Comparison of ENCODE assay signal across 9 mouse cellular contexts in genomic region chr5:67579725-67580633, GRCm38 (mm10). TPM values are rescaled to one million over a fixed set of nuclear protein-coding genes. Genes with fewer than 3 reads are reported as not detected.
DNase-seq lines count a peak whose midpoint lies in the region; ATAC-seq and TF ChIP-seq lines count a peak whose summit lies in the region.
"Had no signal": no experiment of that assay in that cellular context is flagged by ENCODE, and none has a peak within 500 bp of the region (broad histone marks: within the 10 kb centered on the region; RNA-seq: fewer than 3 reads in every experiment).

No protein-coding gene starts in this region.

- no peak overlapping the region for H3K4me2 ChIP-seq in midbrain, postnatal 0 days (ENCODE audit: low read depth, low read length, poor library complexity, severe bottlenecking)
- no peak overlapping the region for H3K4me2 ChIP-seq in midbrain, embryonic 16.5 days (ENCODE audit: low read length)
- no peak overlapping the region for H3K4me2 ChIP-seq in neural tube, embryonic 15.5 days
- H3K4me2 ChIP-seq: lung, embryonic 15.5 days had no signal

- H3K27me3 ChIP-seq in midbrain, postnatal 0 days (ENCODE audit: insufficient read depth, low read length), result no peaks in the 10 kb centered on the region
- H3K27me3 ChIP-seq in midbrain, embryonic 16.5 days (ENCODE audit: control insufficient read depth, insufficient read depth, low read depth, low read length), result no peaks in the 10 kb centered on the region
- no peaks in the 10 kb centered on the region for H3K27me3 ChIP-seq in neural tube, embryonic 15.5 days (replicated peaks)
- H3K27me3 ChIP-seq: lung, embryonic 15.5 days had no signal

- WGBS in midbrain, postnatal 0 days, result 54% methylated on average over 6 of the region's 6 CpGs
- WGBS in midbrain, embryonic 16.5 days, result 58% methylated on average over 6 of the region's 6 CpGs
- 52% methylated on average over 6 of the region's 6 CpGs for WGBS in neural tube, embryonic 15.5 days

- H3K9me3 ChIP-seq in midbrain, postnatal 0 days (ENCODE audit: low read length), result no peaks in the 10 kb centered on the region
- H3K9me3 ChIP-seq in midbrain, embryonic 16.5 days (replicated peaks; ENCODE audit: control insufficient read depth, low read length, poor library complexity, severe bottlenecking), result no peaks in the 10 kb centered on the region
- H3K9me3 ChIP-seq in neural tube, embryonic 15.5 days (replicated peaks), result no peaks in the 10 kb centered on the region
- H3K9me3 ChIP-seq: lung, embryonic 15.5 days had no signal

- no peak overlapping the region for H3K9ac ChIP-seq in midbrain, postnatal 0 days (replicated peaks; ENCODE audit: low read length, poor library complexity, severe bottlenecking)
- no peak overlapping the region for H3K9ac ChIP-seq in midbrain, embryonic 16.5 days (ENCODE audit: low read depth, low read length)
- no peak overlapping the region for H3K9ac ChIP-seq in neural tube, embryonic 15.5 days (replicated peaks)
- H3K9ac ChIP-seq: lung, embryonic 15.5 days had no signal

- peak; percentile 8 to 34 for DNase-seq in heart, postnatal 10 days
- no peak for DNase-seq in heart, postnatal 25 days (ENCODE audit: low spot score)
- DNase-seq in midbrain, postnatal 0 days (ENCODE audit: low spot score), result no peak
- DNase-seq in ZHBTc4 (ENCODE audit: low read depth, low spot score), result peak; percentile 37
- peak; percentile 5 for DNase-seq in telencephalon, adult 2 months (ENCODE audit: low read depth, low spot score)
- DNase-seq: adrenal gland, postnatal 25 days had no signal

- intact Hi-C loops in heart, postnatal 10 days (cut with DNase I), result no loop called here
- intact Hi-C loops in heart, postnatal 25 days (cut with DNase I), result no loop called here

- H3K36me3 ChIP-seq in midbrain, postnatal 0 days (ENCODE audit: insufficient read depth, low read length), result no peaks in the 10 kb centered on the region
- no peaks in the 10 kb centered on the region for H3K36me3 ChIP-seq in midbrain, embryonic 16.5 days (ENCODE audit: control insufficient read depth, insufficient read depth, low read length)
- H3K36me3 ChIP-seq in neural tube, embryonic 15.5 days, result no peaks in the 10 kb centered on the region
- H3K36me3 ChIP-seq: lung, embryonic 15.5 days had no signal

- H3K4me1 ChIP-seq in midbrain, postnatal 0 days (ENCODE audit: insufficient read depth, low read length), result no peaks in the 10 kb centered on the region
- H3K4me1 ChIP-seq in midbrain, embryonic 16.5 days (ENCODE audit: control insufficient read depth, insufficient read depth, low read length), result no peaks in the 10 kb centered on the region
- no peaks in the 10 kb centered on the region for H3K4me1 ChIP-seq in neural tube, embryonic 15.5 days

- H3K27ac ChIP-seq in midbrain, postnatal 0 days (ENCODE audit: low read depth, low read length), result no peak overlapping the region
- no peak overlapping the region for H3K27ac ChIP-seq in midbrain, embryonic 16.5 days (ENCODE audit: low read length)
- H3K27ac ChIP-seq in neural tube, embryonic 15.5 days (replicated peaks), result no peak overlapping the region
- H3K27ac ChIP-seq: lung, embryonic 15.5 days had no signal

- ATAC-seq in midbrain, postnatal 0 days (ENCODE audit: low FRiP score), result no peak
- ATAC-seq in midbrain, embryonic 16.5 days, result no peak
- no peak for ATAC-seq in neural tube, embryonic 15.5 days (ENCODE audit: low FRiP score)

- H3K4me3 ChIP-seq in midbrain, postnatal 0 days (ENCODE audit: low read depth, low read length), result no peak overlapping the region
- no peak overlapping the region for H3K4me3 ChIP-seq in midbrain, embryonic 16.5 days (ENCODE audit: low read depth, low read length)
- no peak overlapping the region for H3K4me3 ChIP-seq in neural tube, embryonic 15.5 days (replicated peaks)
- H3K4me3 ChIP-seq: lung, embryonic 15.5 days had no signal

- peak; percentile 37; the same call in 1 of the 2 replicates for TF ChIP-seq CTCF in midbrain, postnatal 0 days (IDR thresholded peaks at IDR 0.05)

RNA-seq across cellular contexts. Expression of gene Shisa3, which starts 27.7 kb away (rescaled TPM):
- total RNA-seq in heart, postnatal 10 days (2021), result under 1 TPM; 0.60 to 0.62 TPM
- total RNA-seq in heart, postnatal 25 days (2021), result 1 to 10 TPM in 1 of 2 experiments, under 1 TPM in 1; 0.64 to 1.0 TPM
- total RNA-seq in midbrain, postnatal 0 days (2014; rRNA removed), result 27.1 and 28.0 TPM in 2 replicates
- polyA plus RNA-seq in midbrain, postnatal 0 days (2015; fragmentation: Nextera tagmentation; extraction: Ambion mirVana), result 9.4 and 9.8 TPM in 2 replicates
- 16.3 and 19.5 TPM in 2 replicates for polyA plus RNA-seq in midbrain, embryonic 16.5 days (2015; fragmentation: Nextera tagmentation; extraction: Ambion mirVana)
- 3.0 and 3.7 TPM in 2 replicates for polyA plus RNA-seq in neural tube, embryonic 15.5 days (2015; fragmentation: Nextera tagmentation; extraction: Ambion mirVana)

Comparison
In these comparisons a context has a peak if more than half of its experiments do, and no peak if none do; other contexts are left out.
1. DNase-seq: peak in heart, postnatal 10 days (2 of 2), ZHBTc4 (single experiment) and telencephalon, adult 2 months (single experiment); none in heart, postnatal 25 days (single experiment) and midbrain, postnatal 0 days (single experiment).
2. RNA of gene Shisa3, which starts 27.7 kb away (total RNA-seq): 27.1 to 28.0 TPM in midbrain, postnatal 0 days; 0.64 to 1.0 TPM in heart, postnatal 25 days and 0.60 to 0.62 TPM in heart, postnatal 10 days; every median in the first group is over 10 times any median in the second.